Mouse (Mus musculus) MEL (cell line): ENCODE measurements around the gene Sdhaf4.
"Not testable (repeated sequence)": the region's sequence is repeated elsewhere in the genome, so short reads cannot be mapped to it uniquely, and the experiment has no call there.

ENCODE experiments used
- CTCF ChIP-seq, 3 experiments: IDR thresholded peaks in 2 of 3; conservative IDR thresholded peaks in 1 of 3; 2 replicates each; pipeline ENCODE4 v1.5.1; 2011 to 2012; ENCODE audit warnings: low read length in 3 of 3, low read depth in 2 of 3, mild to moderate bottlenecking in 2 of 3, improper control_type of control experiment in 1 of 3, inconsistent platforms in 1 of 3, mixed read lengths in 1 of 3, moderate library complexity in 1 of 3; ENCODE audit not compliant: control insufficient read depth in 1 of 3, insufficient read depth in 1 of 3, poor library complexity in 1 of 3, severe bottlenecking in 1 of 3
- GATA1 ChIP-seq: IDR thresholded peaks from 2 replicates; pipeline ENCODE4 v1.6.1; 2011; ENCODE audit warnings: low read depth, low read length, improper control_type of control experiment
- TAL1 ChIP-seq: IDR thresholded peaks from 2 replicates; pipeline ENCODE4 v1.6.1; 2012; ENCODE audit warnings: mild to moderate bottlenecking, inconsistent platforms, low read length, moderate library complexity, mixed read lengths
- TCF12 ChIP-seq: IDR thresholded peaks from 2 replicates; pipeline ENCODE4 v1.6.1; 2014; ENCODE audit warnings: low read depth, mild to moderate bottlenecking, inconsistent platforms, low read length, improper control_type of control experiment, moderate library complexity

GRCm38 (mm10) chr1:23971159-23971558 lies 34.3 kb downstream of the Sdhaf4 start:
- TF ChIP-seq TAL1; CTCF (IDR thresholded peaks at IDR 0.05 in 2 of 3, conservative IDR thresholded peaks at IDR 0.05 in 1 of 3; ENCODE audit: control insufficient read depth in 1 of 3, insufficient read depth in 1 of 3, low read depth in 2 of 3, low read length in 3 of 3, poor library complexity in 1 of 3, severe bottlenecking in 1 of 3); TCF12; GATA1: not testable (repeated sequence)
